9 mouse cellular contexts compared by ENCODE assay signal in genomic region chr17:25808028-25808427, GRCm38 (mm10). TPM values are rescaled to one million over a fixed set of nuclear protein-coding genes. Genes with fewer than 3 reads are reported as not detected.
A peak's percentile ranks its signal among the peaks of the same experiment; 100 is the strongest.
DNase-seq lines count a peak whose midpoint lies in the region; ATAC-seq and TF ChIP-seq lines count a peak whose summit lies in the region.
"Had no signal": no experiment of that assay in that cellular context is flagged by ENCODE, and none has a peak within 500 bp of the region (broad histone marks: within the 10 kb centered on the region; RNA-seq: fewer than 3 reads in every experiment).

No protein-coding gene starts in this region.

- H3K4me1 ChIP-seq in lung, embryonic 15.5 days: peaks cover 16% of the 10 kb centered on the region
- no peaks in the 10 kb centered on the region; the same call in 1 of the 2 replicates for H3K4me1 ChIP-seq in lung, adult 2 months (ENCODE audit: control insufficient read depth, insufficient read depth, low read length)
- peaks cover 24% of the 10 kb centered on the region for H3K4me1 ChIP-seq in forebrain, embryonic 14.5 days (ENCODE audit: control insufficient read depth, insufficient read depth, low read length)
- H3K4me1 ChIP-seq in limb, embryonic 11.5 days (ENCODE audit: control insufficient read depth, insufficient read depth, low read length): 0 out of 2 replicates have a peak, but pooled peaks cover 2% of the 10 kb centered on the region
- H3K4me1 ChIP-seq in stomach, embryonic 14.5 days (ENCODE audit: control insufficient read depth, insufficient read depth, low read length): no peaks in the 10 kb centered on the region

- H3K9me3 ChIP-seq in lung, embryonic 15.5 days: no peaks in the 10 kb centered on the region
- no peaks in the 10 kb centered on the region for H3K9me3 ChIP-seq in forebrain, embryonic 14.5 days (replicated peaks; ENCODE audit: control insufficient read depth, low read length)
- H3K9me3 ChIP-seq in limb, embryonic 11.5 days (ENCODE audit: control insufficient read depth, low read length): no peaks in the 10 kb centered on the region
- no peaks in the 10 kb centered on the region for H3K9me3 ChIP-seq in stomach, embryonic 14.5 days (ENCODE audit: control insufficient read depth, low read depth, low read length)

- no peak for DNase-seq in lung, adult 2 months
- no peak for DNase-seq in forebrain, embryonic 14.5 days (ENCODE audit: low spot score)
- no peak for DNase-seq in limb, embryonic 11.5 days (ENCODE audit: low spot score)
- no peak for DNase-seq in urinary bladder, postnatal 36 days (ENCODE audit: low spot score in 2 of 2)
- DNase-seq in left cerebral cortex, adult 8-10 months (ENCODE audit: low spot score in 2 of 2): no peak
- DNase-seq: thymus, postnatal 14 days had no signal

- H3K36me3 ChIP-seq in lung, embryonic 15.5 days: no peaks in the 10 kb centered on the region
- no peaks in the 10 kb centered on the region for H3K36me3 ChIP-seq in forebrain, embryonic 14.5 days (ENCODE audit: control insufficient read depth, insufficient read depth, low read length)
- no peaks in the 10 kb centered on the region for H3K36me3 ChIP-seq in limb, embryonic 11.5 days (ENCODE audit: control insufficient read depth, insufficient read depth, low read length)
- no peaks in the 10 kb centered on the region for H3K36me3 ChIP-seq in stomach, embryonic 14.5 days (ENCODE audit: control insufficient read depth, insufficient read depth, low read length)

- H3K27me3 ChIP-seq in lung, embryonic 15.5 days: peaks cover 50% of the 10 kb centered on the region
- H3K27me3 ChIP-seq in forebrain, embryonic 14.5 days (replicated peaks; ENCODE audit: control insufficient read depth, insufficient read depth, low read length): 0 out of 2 replicates have a peak, but pooled peaks cover 3% of the 10 kb centered on the region
- H3K27me3 ChIP-seq in limb, embryonic 11.5 days (ENCODE audit: control insufficient read depth, insufficient read depth, low read length): peaks cover 33% of the 10 kb centered on the region
- peaks cover 6% of the 10 kb centered on the region; the same call in 1 of the 2 replicates for H3K27me3 ChIP-seq in stomach, embryonic 14.5 days (ENCODE audit: control insufficient read depth, insufficient read depth, low read length)

- no peak for TF ChIP-seq CTCF in lung, adult 2 months (IDR thresholded peaks at IDR 0.05; ENCODE audit: insufficient read depth, low read length)

- TF ChIP-seq POLR2A in lung, adult 2 months (IDR thresholded peaks at IDR 0.05; ENCODE audit: borderline replicate concordance, extremely low read depth, low read depth, low read length): no peak

- H3K4me3 ChIP-seq in lung, embryonic 15.5 days: no peak overlapping the region; the same call in 1 of the 2 replicates
- H3K4me3 ChIP-seq in lung, adult 2 months (replicated peaks; ENCODE audit: extremely low read depth, low read depth, low read length): no peak overlapping the region
- H3K4me3 ChIP-seq in forebrain, embryonic 14.5 days (ENCODE audit: low read depth, low read length): peak overlapping the region; percentile 85; the same call in 1 of the 2 replicates
- H3K4me3 ChIP-seq in limb, embryonic 11.5 days (ENCODE audit: low read depth, low read length): peak overlapping the region; percentile 68; the same call in 1 of the 2 replicates
- peak overlapping the region; percentile 70; the same call in 1 of the 2 replicates for H3K4me3 ChIP-seq in stomach, embryonic 14.5 days (ENCODE audit: low read depth, low read length)

- no peak overlapping the region for H3K27ac ChIP-seq in lung, embryonic 15.5 days
- peak overlapping the region; percentile 95; the same call in 1 of the 2 replicates for H3K27ac ChIP-seq in forebrain, embryonic 14.5 days (ENCODE audit: low read depth, low read length)
- no peak overlapping the region for H3K27ac ChIP-seq in limb, embryonic 11.5 days (replicated peaks; ENCODE audit: low read depth, low read length)
- H3K27ac ChIP-seq in stomach, embryonic 14.5 days (ENCODE audit: low read length): no peak overlapping the region

- ATAC-seq in lung, embryonic 15.5 days (ENCODE audit: borderline replicate concordance, extremely low read depth, low FRiP score, low TSS enrichment): no peak
- no peak for ATAC-seq in forebrain, embryonic 14.5 days
- no peak for ATAC-seq in limb, embryonic 11.5 days (ENCODE audit: insufficient number of reproducible peaks, low FRiP score, low TSS enrichment, low read depth)
- ATAC-seq in stomach, embryonic 14.5 days (ENCODE audit: insufficient number of reproducible peaks, insufficient read depth, low FRiP score, low read depth): no peak
- ATAC-seq in monocyte, adult 5-6 weeks (replicated peaks; ENCODE audit: insufficient number of reproducible peaks, low FRiP score, low TSS enrichment, poor library complexity, severe bottlenecking): no peak

- peak overlapping the region; percentile 94 for H3K4me2 ChIP-seq in lung, embryonic 15.5 days
- peak overlapping the region; percentile 86 for H3K4me2 ChIP-seq in forebrain, embryonic 14.5 days (ENCODE audit: low read length)
- H3K4me2 ChIP-seq in limb, embryonic 11.5 days (ENCODE audit: low read depth, severe bottlenecking): peak overlapping the region; percentile 97
- no peak overlapping the region for H3K4me2 ChIP-seq in stomach, embryonic 14.5 days (replicated peaks; ENCODE audit: low read depth, low read length)

- no peak overlapping the region for H3K9ac ChIP-seq in lung, embryonic 15.5 days
- H3K9ac ChIP-seq in forebrain, embryonic 14.5 days (ENCODE audit: low read length): peak overlapping the region; percentile 95
- no peak overlapping the region for H3K9ac ChIP-seq in limb, embryonic 11.5 days (ENCODE audit: low read length)
- no peak overlapping the region for H3K9ac ChIP-seq in stomach, embryonic 14.5 days (replicated peaks; ENCODE audit: low read depth, low read length)

- 32% methylated on average over 5 of the region's 5 CpGs for WGBS in lung, embryonic 15.5 days
- 37% methylated on average over 5 of the region's 5 CpGs for WGBS in lung, adult 2 months
- WGBS in forebrain, embryonic 14.5 days: 40% methylated on average over 5 of the region's 5 CpGs
- 40% methylated on average over 5 of the region's 5 CpGs for WGBS in limb, embryonic 11.5 days
- WGBS in stomach, embryonic 14.5 days: 39% methylated on average over 5 of the region's 5 CpGs

RNA-seq across cellular contexts. Expression of gene Fbxl16, which starts 0.9 kb away (rescaled TPM):
- 0.88 and 1.6 TPM in 2 replicates for polyA plus RNA-seq in lung, embryonic 15.5 days (2015; fragmentation: Nextera tagmentation; extraction: Ambion mirVana)
- polyA plus RNA-seq in lung, adult 2 months (2012; rRNA removed): 4.0 and 5.0 TPM in 2 replicates
- polyA plus RNA-seq in forebrain, embryonic 14.5 days (2014; fragmentation: Nextera tagmentation; extraction: Ambion mirVana): 14.0 and 17.6 TPM in 2 replicates
- polyA plus RNA-seq in limb, embryonic 11.5 days (2014; fragmentation: Nextera tagmentation; extraction: Ambion mirVana): 1.4 and 1.5 TPM in 2 replicates
- polyA plus RNA-seq in stomach, embryonic 14.5 days (2014; fragmentation: Nextera tagmentation; extraction: Ambion mirVana): 4.5 and 4.6 TPM in 2 replicates
- total RNA-seq in left cerebral cortex, adult 8-10 months (2022): 100 to 1,000 TPM; 603 to 725 (median 681) TPM
- not detected in 3 replicates for total RNA-seq in monocyte, adult 5-6 weeks (2017)

RNA-seq across cellular contexts. Expression of gene Metrn, which starts 11.1 kb away (rescaled TPM):
- polyA plus RNA-seq in lung, embryonic 15.5 days (2015; fragmentation: Nextera tagmentation; extraction: Ambion mirVana): 56.9 and 59.8 TPM in 2 replicates
- 40.3 and 44.9 TPM in 2 replicates for polyA plus RNA-seq in lung, adult 2 months (2012; rRNA removed)
- polyA plus RNA-seq in forebrain, embryonic 14.5 days (2014; fragmentation: Nextera tagmentation; extraction: Ambion mirVana): 8.4 and 9.8 TPM in 2 replicates
- 13.3 and 15.0 TPM in 2 replicates for polyA plus RNA-seq in limb, embryonic 11.5 days (2014; fragmentation: Nextera tagmentation; extraction: Ambion mirVana)
- 6.9 and 8.7 TPM in 2 replicates for polyA plus RNA-seq in stomach, embryonic 14.5 days (2014; fragmentation: Nextera tagmentation; extraction: Ambion mirVana)
- total RNA-seq in left cerebral cortex, adult 8-10 months (2022): 10 to 100 TPM; 83.0 to 89.4 (median 88.3) TPM
- total RNA-seq in monocyte, adult 5-6 weeks (2017): 5.1 to 6.4 TPM (median 6.1 TPM) in 3 replicates

RNA-seq across cellular contexts. Expression of gene AC134908.4, which starts 12.6 kb away (rescaled TPM):
- 0.49 TPM in 1 of 2 replicates, not detected in the other for polyA plus RNA-seq in lung, embryonic 15.5 days (2015; fragmentation: Nextera tagmentation; extraction: Ambion mirVana)
- polyA plus RNA-seq in lung, adult 2 months (2012; rRNA removed): 0.41 TPM in 1 of 2 replicates, not detected in the other
- polyA plus RNA-seq in forebrain, embryonic 14.5 days (2014; fragmentation: Nextera tagmentation; extraction: Ambion mirVana): 0.57 and 0.88 TPM in 2 replicates
- polyA plus RNA-seq in limb, embryonic 11.5 days (2014; fragmentation: Nextera tagmentation; extraction: Ambion mirVana): 0.29 TPM in 1 of 2 replicates, not detected in the other
- polyA plus RNA-seq in stomach, embryonic 14.5 days (2014; fragmentation: Nextera tagmentation; extraction: Ambion mirVana): not detected in 2 replicates
- 1 to 10 TPM in 2 of 4 experiments, not detected in 2; 1.8 to 3.3 TPM for total RNA-seq in left cerebral cortex, adult 8-10 months (2022)
- not detected in 3 replicates for total RNA-seq in monocyte, adult 5-6 weeks (2017)

RNA-seq across cellular contexts. Expression of gene Fam173a, which starts 15.3 kb away (rescaled TPM):
- polyA plus RNA-seq in lung, embryonic 15.5 days (2015; fragmentation: Nextera tagmentation; extraction: Ambion mirVana): 105 and 109 TPM in 2 replicates
- polyA plus RNA-seq in lung, adult 2 months (2012; rRNA removed): 114 and 128 TPM in 2 replicates
- polyA plus RNA-seq in forebrain, embryonic 14.5 days (2014; fragmentation: Nextera tagmentation; extraction: Ambion mirVana): 72.6 and 82.3 TPM in 2 replicates
- polyA plus RNA-seq in limb, embryonic 11.5 days (2014; fragmentation: Nextera tagmentation; extraction: Ambion mirVana): 52.3 and 53.4 TPM in 2 replicates
- 109 and 110 TPM in 2 replicates for polyA plus RNA-seq in stomach, embryonic 14.5 days (2014; fragmentation: Nextera tagmentation; extraction: Ambion mirVana)
- 10 to 100 TPM; 83.6 to 99.1 (median 88.6) TPM for total RNA-seq in left cerebral cortex, adult 8-10 months (2022)
- 30.7 to 53.7 TPM (median 38.7 TPM) in 3 replicates for total RNA-seq in monocyte, adult 5-6 weeks (2017)

RNA-seq across cellular contexts. Expression of gene Wdr24, which starts 15.4 kb away (rescaled TPM):
- polyA plus RNA-seq in lung, embryonic 15.5 days (2015; fragmentation: Nextera tagmentation; extraction: Ambion mirVana): 25.2 and 26.5 TPM in 2 replicates
- polyA plus RNA-seq in lung, adult 2 months (2012; rRNA removed): 29.4 and 34.3 TPM in 2 replicates
- 33.3 and 37.4 TPM in 2 replicates for polyA plus RNA-seq in forebrain, embryonic 14.5 days (2014; fragmentation: Nextera tagmentation; extraction: Ambion mirVana)
- polyA plus RNA-seq in limb, embryonic 11.5 days (2014; fragmentation: Nextera tagmentation; extraction: Ambion mirVana): 27.7 and 27.9 TPM in 2 replicates
- polyA plus RNA-seq in stomach, embryonic 14.5 days (2014; fragmentation: Nextera tagmentation; extraction: Ambion mirVana): 25.3 and 28.3 TPM in 2 replicates
- total RNA-seq in left cerebral cortex, adult 8-10 months (2022): 10 to 100 TPM; 22.1 to 28.5 (median 26.8) TPM
- total RNA-seq in monocyte, adult 5-6 weeks (2017): 10.7 to 16.6 TPM (median 15.6 TPM) in 3 replicates

Comparison
In these comparisons a context has a peak if more than half of its experiments do, and no peak if none do; other contexts are left out.
1. H3K4me3 ChIP-seq: peak in forebrain, embryonic 14.5 days (single experiment), limb, embryonic 11.5 days (single experiment) and stomach, embryonic 14.5 days (single experiment); none in lung, embryonic 15.5 days (single experiment) and lung, adult 2 months (single experiment).